Mouse (Mus musculus): ENCODE measurements around the gene Galnt6. TPM values are rescaled to one million over a fixed set of nuclear protein-coding genes. Genes with fewer than 3 reads are reported as not detected.

Gene Galnt6
- polyA plus RNA-seq, 1 experiment from 2014 or later = 1.2 TPM

- no peaks in the 10 kb centered on the region for H3K36me3 ChIP-seq (ENCODE audit: control insufficient read depth, insufficient read depth, low read length)
- 0 out of 2 replicates have a peak, but pooled peaks cover 5% of the 10 kb centered on the region for H3K4me1 ChIP-seq (replicated peaks; ENCODE audit: control insufficient read depth, insufficient read depth, low read length)
- 76% methylated on average over 3 of the region's 3 CpGs for WGBS
- H3K9ac ChIP-seq (ENCODE audit: low read depth, low read length) = no peak overlapping the region
- H3K27me3 ChIP-seq (replicated peaks; ENCODE audit: control insufficient read depth, insufficient read depth, low read length) = peaks cover 8% of the 10 kb centered on the region
- no peaks in the 10 kb centered on the region for H3K9me3 ChIP-seq (ENCODE audit: control insufficient read depth, low read length)
- DNase-seq (ENCODE audit: low spot score) (no peak), ATAC-seq (replicated peaks; ENCODE audit: low FRiP score) (no peak)
- no peak overlapping the region for H3K4me2 ChIP-seq
- no peak overlapping the region for H3K27ac ChIP-seq (ENCODE audit: low read depth, low read length)
- no peak overlapping the region for H3K4me3 ChIP-seq (ENCODE audit: low read depth, low read length)
Observed at GRCm38 (mm10) chr15:100755881-100756624, 26.9 kb upstream of the Galnt6 start.

- H3K4me3 ChIP-seq (ENCODE audit: low read depth, low read length) = no peak overlapping the region
- DNase-seq (ENCODE audit: low spot score) = no peak
- no peak overlapping the region for H3K9ac ChIP-seq (ENCODE audit: low read depth, low read length)
- ATAC-seq (replicated peaks; ENCODE audit: low FRiP score) = no peak
- peaks cover 3% of the 10 kb centered on the region; the same call in 1 of the 2 replicates for H3K4me1 ChIP-seq (replicated peaks; ENCODE audit: control insufficient read depth, insufficient read depth, low read length)
- H3K27ac ChIP-seq (ENCODE audit: low read depth, low read length) = no peak overlapping the region
- no peaks in the 10 kb centered on the region for H3K36me3 ChIP-seq (ENCODE audit: control insufficient read depth, insufficient read depth, low read length)
- H3K4me2 ChIP-seq = no peak overlapping the region; the same call in 1 of the 2 replicates
- 60% methylated on average over 6 of the region's 8 CpGs for WGBS
- peaks cover 2% of the 10 kb centered on the region for H3K27me3 ChIP-seq (replicated peaks; ENCODE audit: control insufficient read depth, insufficient read depth, low read length)
- H3K9me3 ChIP-seq (ENCODE audit: control insufficient read depth, low read length) = no peaks in the 10 kb centered on the region
Observed at GRCm38 (mm10) chr15:100755498-100755859, 26.3 kb upstream of the Galnt6 start.

GRCm38 (mm10) chr15:100754805-100755497 lies 25.8 kb upstream of the Galnt6 start:
- no peak overlapping the region for H3K27ac ChIP-seq (ENCODE audit: low read depth, low read length)
- H3K9ac ChIP-seq (ENCODE audit: low read depth, low read length) = no peak overlapping the region
- H3K36me3 ChIP-seq (ENCODE audit: control insufficient read depth, insufficient read depth, low read length) = no peaks in the 10 kb centered on the region
- H3K27me3 ChIP-seq (replicated peaks; ENCODE audit: control insufficient read depth, insufficient read depth, low read length) = no peaks in the 10 kb centered on the region; the same call in 1 of the 2 replicates
- peaks cover 3% of the 10 kb centered on the region; the same call in 1 of the 2 replicates for H3K4me1 ChIP-seq (replicated peaks; ENCODE audit: control insufficient read depth, insufficient read depth, low read length)
- ATAC-seq (replicated peaks; ENCODE audit: low FRiP score) = no peak
- no peaks in the 10 kb centered on the region for H3K9me3 ChIP-seq (ENCODE audit: control insufficient read depth, low read length)
- peak overlapping the region; percentile 37 for H3K4me2 ChIP-seq
- DNase-seq (ENCODE audit: low spot score) = no peak
- WGBS = 10% methylated on average over 11 of the region's 11 CpGs
- H3K4me3 ChIP-seq (ENCODE audit: low read depth, low read length) = no peak overlapping the region

GRCm38 (mm10) chr15:100754041-100754440 lies 24.9 kb upstream of the Galnt6 start:
- Histone ChIP-seq H3K27ac (ENCODE audit: low read depth, low read length) (no peak overlapping the region), H3K9ac (ENCODE audit: low read depth, low read length) (no peak overlapping the region), H3K4me3 (ENCODE audit: low read depth, low read length) (no peak overlapping the region), H3K4me1 (replicated peaks; ENCODE audit: control insufficient read depth, insufficient read depth, low read length) (peaks cover 3% of the 10 kb centered on the region; the same call in 1 of the 2 replicates), H3K36me3 (ENCODE audit: control insufficient read depth, insufficient read depth, low read length) (no peaks in the 10 kb centered on the region), H3K4me2 (no peak overlapping the region), H3K9me3 (ENCODE audit: control insufficient read depth, low read length) (no peaks in the 10 kb centered on the region), H3K27me3 (replicated peaks; ENCODE audit: control insufficient read depth, insufficient read depth, low read length) (no peaks in the 10 kb centered on the region; the same call in 1 of the 2 replicates)
- ATAC-seq (replicated peaks; ENCODE audit: low FRiP score) = no peak
- no peak for DNase-seq (ENCODE audit: low spot score)
- WGBS = 32% methylated on average over 7 of the region's 7 CpGs

GRCm38 (mm10) chr15:100753045-100753444 lies 23.9 kb upstream of the Galnt6 start:
- Histone ChIP-seq H3K9me3 (ENCODE audit: control insufficient read depth, low read length) (no peaks in the 10 kb centered on the region), H3K4me3 (ENCODE audit: low read depth, low read length) (no peak overlapping the region), H3K9ac (ENCODE audit: low read depth, low read length) (no peak overlapping the region), H3K4me1 (replicated peaks; ENCODE audit: control insufficient read depth, insufficient read depth, low read length) (peaks cover 3% of the 10 kb centered on the region; the same call in 1 of the 2 replicates), H3K27me3 (replicated peaks; ENCODE audit: control insufficient read depth, insufficient read depth, low read length) (no peaks in the 10 kb centered on the region; the same call in 1 of the 2 replicates), H3K36me3 (ENCODE audit: control insufficient read depth, insufficient read depth, low read length) (no peaks in the 10 kb centered on the region), H3K4me2 (no peak overlapping the region), H3K27ac (ENCODE audit: low read depth, low read length) (no peak overlapping the region)
- 69% methylated on average over 5 of the region's 5 CpGs for WGBS
- ATAC-seq (replicated peaks; ENCODE audit: low FRiP score) (no peak), DNase-seq (ENCODE audit: low spot score) (no peak)

GRCm38 (mm10) chr15:100752439-100752838 lies 23.3 kb upstream of the Galnt6 start:
- ATAC-seq (replicated peaks; ENCODE audit: low FRiP score) (no peak), DNase-seq (ENCODE audit: low spot score) (no peak)
- Histone ChIP-seq H3K4me2 (no peak overlapping the region), H3K4me3 (ENCODE audit: low read depth, low read length) (no peak overlapping the region), H3K27ac (ENCODE audit: low read depth, low read length) (no peak overlapping the region), H3K36me3 (ENCODE audit: control insufficient read depth, insufficient read depth, low read length) (no peaks in the 10 kb centered on the region), H3K27me3 (replicated peaks; ENCODE audit: control insufficient read depth, insufficient read depth, low read length) (no peaks in the 10 kb centered on the region; the same call in 1 of the 2 replicates), H3K4me1 (replicated peaks; ENCODE audit: control insufficient read depth, insufficient read depth, low read length) (peaks cover 9% of the 10 kb centered on the region), H3K9me3 (ENCODE audit: control insufficient read depth, low read length) (no peaks in the 10 kb centered on the region), H3K9ac (ENCODE audit: low read depth, low read length) (no peak overlapping the region)
- WGBS = 73% methylated on average over 2 of the region's 2 CpGs

GRCm38 (mm10) chr15:100749751-100750538 lies 20.8 kb upstream of the Galnt6 start:
- Histone ChIP-seq H3K4me1 (replicated peaks; ENCODE audit: control insufficient read depth, insufficient read depth, low read length) (peaks cover 16% of the 10 kb centered on the region), H3K4me2 (no peak overlapping the region), H3K9me3 (ENCODE audit: control insufficient read depth, low read length) (no peaks in the 10 kb centered on the region), H3K4me3 (ENCODE audit: low read depth, low read length) (no peak overlapping the region), H3K9ac (ENCODE audit: low read depth, low read length) (no peak overlapping the region), H3K27ac (ENCODE audit: low read depth, low read length) (no peak overlapping the region), H3K36me3 (ENCODE audit: control insufficient read depth, insufficient read depth, low read length) (no peaks in the 10 kb centered on the region), H3K27me3 (replicated peaks; ENCODE audit: control insufficient read depth, insufficient read depth, low read length) (no peaks in the 10 kb centered on the region)
- DNase-seq (ENCODE audit: low spot score) (no peak), ATAC-seq (replicated peaks; ENCODE audit: low FRiP score) (no peak)
- 60% methylated on average over 10 of the region's 10 CpGs for WGBS

- no peak overlapping the region for H3K4me3 ChIP-seq (ENCODE audit: low read depth, low read length)
- no peak overlapping the region for H3K4me2 ChIP-seq
- no peak for ATAC-seq (replicated peaks; ENCODE audit: low FRiP score)
- no peak overlapping the region for H3K9ac ChIP-seq (ENCODE audit: low read depth, low read length)
- no peak overlapping the region for H3K27ac ChIP-seq (ENCODE audit: low read depth, low read length)
- no peaks in the 10 kb centered on the region for H3K9me3 ChIP-seq (ENCODE audit: control insufficient read depth, low read length)
- H3K36me3 ChIP-seq (ENCODE audit: control insufficient read depth, insufficient read depth, low read length) = no peaks in the 10 kb centered on the region
- H3K27me3 ChIP-seq (replicated peaks; ENCODE audit: control insufficient read depth, insufficient read depth, low read length) = no peaks in the 10 kb centered on the region
- WGBS = 83% methylated on average over 3 of the region's 3 CpGs
- H3K4me1 ChIP-seq (replicated peaks; ENCODE audit: control insufficient read depth, insufficient read depth, low read length) = peaks cover 15% of the 10 kb centered on the region
- no peak for DNase-seq (ENCODE audit: low spot score)
Observed at GRCm38 (mm10) chr15:100748584-100748983, 19.4 kb upstream of the Galnt6 start.

All from liver, embryonic 11.5 days (tissue).